Comparison of ENCODE assay signal across 8 mouse cellular contexts in genomic region chr8:11249541-11250058, GRCm38 (mm10).
A peak's percentile ranks its signal among the peaks of the same experiment; 100 is the strongest.
DNase-seq lines count a peak whose midpoint lies in the region; ATAC-seq lines count a peak whose summit lies in the region.

No protein-coding gene starts in this region.

- H3K4me2 ChIP-seq in heart, embryonic 13.5 days, result no peak overlapping the region; the same call in 1 of the 2 replicates
- no peak overlapping the region for H3K4me2 ChIP-seq in neural tube, embryonic 15.5 days
- H3K4me2 ChIP-seq in midbrain, embryonic 15.5 days, result no peak overlapping the region

- ATAC-seq in heart, embryonic 13.5 days (ENCODE audit: extremely low read depth, insufficient number of reproducible peaks, low FRiP score, low TSS enrichment), result no peak
- ATAC-seq in neural tube, embryonic 15.5 days (ENCODE audit: low FRiP score), result no peak
- ATAC-seq in midbrain, embryonic 15.5 days (replicated peaks), result no peak

- 32% methylated on average over 7 of the region's 7 CpGs for WGBS in heart, embryonic 13.5 days
- WGBS in neural tube, embryonic 15.5 days, result 75% methylated on average over 7 of the region's 7 CpGs
- 65% methylated on average over 7 of the region's 7 CpGs for WGBS in midbrain, embryonic 15.5 days

- H3K4me3 ChIP-seq in brown adipose tissue, adult 24 weeks (ENCODE audit: insufficient read depth, low read depth, low read length), result no peak overlapping the region
- H3K4me3 ChIP-seq in heart, embryonic 13.5 days, result no peak overlapping the region
- no peak overlapping the region for H3K4me3 ChIP-seq in neural tube, embryonic 15.5 days (replicated peaks)
- no peak overlapping the region for H3K4me3 ChIP-seq in midbrain, embryonic 15.5 days

- H3K36me3 ChIP-seq in heart, embryonic 13.5 days, result peaks cover 26% of the 10 kb centered on the region
- no peaks in the 10 kb centered on the region for H3K36me3 ChIP-seq in neural tube, embryonic 15.5 days
- no peaks in the 10 kb centered on the region for H3K36me3 ChIP-seq in midbrain, embryonic 15.5 days (replicated peaks)

- DNase-seq in layer of hippocampus, adult 18-20 months (ENCODE audit: low spot score in 2 of 2), result peak; percentile 20 to 73
- DNase-seq in layer of hippocampus, adult 9-10 months (ENCODE audit: low spot score), result no peak
- peak; percentile 63 for DNase-seq in lung, postnatal 25 days (ENCODE audit: low spot score)
- DNase-seq in testis, postnatal 10 days (ENCODE audit: low spot score), result no peak

- peaks cover 31% of the 10 kb centered on the region for H3K4me1 ChIP-seq in brown adipose tissue, adult 24 weeks (ENCODE audit: control insufficient read depth, insufficient read depth, insufficient read length, low read length)
- peaks cover 65% of the 10 kb centered on the region for H3K4me1 ChIP-seq in heart, embryonic 13.5 days
- peaks cover 14% of the 10 kb centered on the region for H3K4me1 ChIP-seq in neural tube, embryonic 15.5 days
- H3K4me1 ChIP-seq in midbrain, embryonic 15.5 days, result peaks cover 2% of the 10 kb centered on the region; the same call in 1 of the 2 replicates

- H3K9me3 ChIP-seq in heart, embryonic 13.5 days, result no peaks in the 10 kb centered on the region
- H3K9me3 ChIP-seq in neural tube, embryonic 15.5 days (replicated peaks), result no peaks in the 10 kb centered on the region
- H3K9me3 ChIP-seq in midbrain, embryonic 15.5 days, result no peaks in the 10 kb centered on the region

- H3K9ac ChIP-seq in heart, embryonic 13.5 days, result no peak overlapping the region
- no peak overlapping the region for H3K9ac ChIP-seq in neural tube, embryonic 15.5 days (replicated peaks)
- no peak overlapping the region for H3K9ac ChIP-seq in midbrain, embryonic 15.5 days

- H3K27ac ChIP-seq in brown adipose tissue, adult 24 weeks (replicated peaks; ENCODE audit: low read depth, low read length), result peak overlapping the region; percentile 77
- peak overlapping the region; percentile 66 for H3K27ac ChIP-seq in heart, embryonic 13.5 days (replicated peaks)
- no peak overlapping the region for H3K27ac ChIP-seq in neural tube, embryonic 15.5 days (replicated peaks)
- no peak overlapping the region for H3K27ac ChIP-seq in midbrain, embryonic 15.5 days

- no peaks in the 10 kb centered on the region for H3K27me3 ChIP-seq in heart, embryonic 13.5 days (replicated peaks)
- H3K27me3 ChIP-seq in neural tube, embryonic 15.5 days (replicated peaks), result no peaks in the 10 kb centered on the region
- H3K27me3 ChIP-seq in midbrain, embryonic 15.5 days (replicated peaks), result no peaks in the 10 kb centered on the region

Comparison
In these comparisons a context has a peak if more than half of its experiments do, and no peak if none do; other contexts are left out.
1. DNase-seq: peak in layer of hippocampus, adult 18-20 months (2 of 2) and lung, postnatal 25 days (single experiment); none in layer of hippocampus, adult 9-10 months (single experiment) and testis, postnatal 10 days (single experiment).
2. H3K27ac ChIP-seq: peak in brown adipose tissue, adult 24 weeks (single experiment) and heart, embryonic 13.5 days (single experiment); none in neural tube, embryonic 15.5 days (single experiment) and midbrain, embryonic 15.5 days (single experiment).